ENCODE assay signal across 11 mouse cellular contexts in genomic region chr2:92934312-92934982, GRCm38 (mm10). TPM values are rescaled to one million over a fixed set of nuclear protein-coding genes. Genes with fewer than 3 reads are reported as not detected.
A peak's percentile ranks its signal among the peaks of the same experiment; 100 is the strongest.
DNase-seq lines count a peak whose midpoint lies in the region; ATAC-seq lines count a peak whose summit lies in the region.
"Had no signal": no experiment of that assay in that cellular context is flagged by ENCODE, and none has a peak within 500 bp of the region (broad histone marks: within the 10 kb centered on the region; RNA-seq: fewer than 3 reads in every experiment).

No protein-coding gene starts in this region.

- H3K4me3 ChIP-seq in neural tube, embryonic 13.5 days: no peak overlapping the region
- no peak overlapping the region for H3K4me3 ChIP-seq in kidney, embryonic 15.5 days (replicated peaks)
- H3K4me3 ChIP-seq: lung, embryonic 15.5 days had no signal

- no peak for DNase-seq in neural tube, embryonic 10.5 days (ENCODE audit: extremely low spot score, low spot score)
- DNase-seq in forelimb bud, embryonic 11.5 days (ENCODE audit: low read depth, low spot score): peak; percentile 57
- peak; percentile 78 to 89 for DNase-seq in left cerebral cortex, postnatal 14 days (ENCODE audit: low spot score in 2 of 2)
- DNase-seq in right cerebral cortex, postnatal 36 days (ENCODE audit: low spot score in 2 of 2): peak; percentile 81 to 90
- no peak for DNase-seq in gastrocnemius, postnatal 36 days
- no peak for DNase-seq in urinary bladder, adult 18-20 months (ENCODE audit: low spot score in 2 of 2)

- 0 out of 2 replicates have a peak, but pooled peaks cover 5% of the 10 kb centered on the region for H3K27me3 ChIP-seq in neural tube, embryonic 13.5 days
- H3K27me3 ChIP-seq in kidney, embryonic 15.5 days: no peaks in the 10 kb centered on the region
- H3K27me3 ChIP-seq: lung, embryonic 15.5 days had no signal

- ATAC-seq in neural tube, embryonic 13.5 days (ENCODE audit: low read depth): 0 out of 2 replicates have a peak, but pooled peaks have one; percentile 25
- ATAC-seq in kidney, embryonic 15.5 days (replicated peaks; ENCODE audit: low FRiP score): no peak

- WGBS in neural tube, embryonic 13.5 days: 27% methylated on average over 10 of the region's 10 CpGs
- WGBS in kidney, embryonic 15.5 days: 20% methylated on average over 10 of the region's 10 CpGs

- H3K36me3 ChIP-seq in neural tube, embryonic 13.5 days: no peaks in the 10 kb centered on the region
- H3K36me3 ChIP-seq in kidney, embryonic 15.5 days: no peaks in the 10 kb centered on the region
- H3K36me3 ChIP-seq: lung, embryonic 15.5 days had no signal

- peaks cover 19% of the 10 kb centered on the region for H3K4me1 ChIP-seq in neural tube, embryonic 13.5 days (replicated peaks)
- H3K4me1 ChIP-seq in kidney, embryonic 15.5 days: peaks cover 23% of the 10 kb centered on the region

- intact Hi-C loops in left cerebral cortex, postnatal 14 days (cut with DNase I): no loop called here
- intact Hi-C loops in gastrocnemius, postnatal 36 days (cut with DNase I): no loop called here

- H3K27ac ChIP-seq in neural tube, embryonic 13.5 days (replicated peaks): no peak overlapping the region
- H3K27ac ChIP-seq in kidney, embryonic 15.5 days: no peak overlapping the region
- H3K27ac ChIP-seq: lung, embryonic 15.5 days had no signal

- H3K9me3 ChIP-seq in neural tube, embryonic 13.5 days: no peaks in the 10 kb centered on the region
- no peaks in the 10 kb centered on the region for H3K9me3 ChIP-seq in kidney, embryonic 15.5 days (replicated peaks)
- H3K9me3 ChIP-seq: lung, embryonic 15.5 days had no signal

- no peak overlapping the region for H3K4me2 ChIP-seq in neural tube, embryonic 13.5 days
- H3K4me2 ChIP-seq in kidney, embryonic 15.5 days: no peak overlapping the region
- H3K4me2 ChIP-seq: lung, embryonic 15.5 days had no signal

- H3K9ac ChIP-seq in neural tube, embryonic 13.5 days: no peak overlapping the region
- H3K9ac ChIP-seq in kidney, embryonic 15.5 days: no peak overlapping the region
- H3K9ac ChIP-seq: lung, embryonic 15.5 days had no signal

RNA-seq across cellular contexts. Expression of gene Syt13, which starts 19.5 kb away (rescaled TPM):
- polyA plus RNA-seq in neural tube, embryonic 13.5 days (2015; fragmentation: Nextera tagmentation; extraction: Ambion mirVana): 46.8 and 52.3 TPM in 2 replicates
- 100 to 1,000 TPM; 161 to 170 TPM for total RNA-seq in left cerebral cortex, postnatal 14 days (2021)
- polyA plus RNA-seq in kidney, embryonic 15.5 days (2015; fragmentation: Nextera tagmentation; extraction: Ambion mirVana): 4.4 and 6.5 TPM in 2 replicates
- total RNA-seq in gastrocnemius, postnatal 36 days (2021): under 1 TPM in 1 of 2 experiments, not detected in 1; 0.20 TPM
- total RNA-seq: CH12.LX; common myeloid progenitor, adult 5-6 weeks had no signal

Comparison
In these comparisons a context has a peak if more than half of its experiments do, and no peak if none do; other contexts are left out.
1. DNase-seq: peak in forelimb bud, embryonic 11.5 days (single experiment), left cerebral cortex, postnatal 14 days (2 of 2) and right cerebral cortex, postnatal 36 days (2 of 2); none in neural tube, embryonic 10.5 days (single experiment), gastrocnemius, postnatal 36 days (0 of 2) and urinary bladder, adult 18-20 months (0 of 2).
2. RNA of gene Syt13, which starts 19.5 kb away (total RNA-seq): 161 to 170 TPM in left cerebral cortex, postnatal 14 days; 0.20 TPM in gastrocnemius, postnatal 36 days; every median in the first group is over 100 times any median in the second.